Mouse (Mus musculus): ENCODE results near the gene Ppp6r1.
"Not testable (repeated sequence)": the region's sequence is repeated elsewhere in the genome, so short reads cannot be mapped to it uniquely, and the experiment has no call there.

Ppp6r1 gene

GRCm38 (mm10) chr7:4612956-4613355 lies 45.9 kb downstream of the Ppp6r1 start:
- peak; percentile 69 for DNase-seq

- DNase-seq: no peak
These were observed 46.4 kb downstream of the Ppp6r1 start for GRCm38 (mm10) chr7:4612386-4612785.

GRCm38 (mm10) chr7:4611921-4612341 lies 46.9 kb downstream of the Ppp6r1 start:
- peak; percentile 91 for DNase-seq

GRCm38 (mm10) chr7:4611511-4611910 lies 47.3 kb downstream of the Ppp6r1 start:
- DNase-seq: peak; percentile 93

GRCm38 (mm10) chr7:4608002-4608401 lies 50.8 kb downstream of the Ppp6r1 start:
- DNase-seq: peak; percentile 36

- no peak for DNase-seq
These were observed 54.9 kb downstream of the Ppp6r1 start, which contains the start of gene Ptprh for GRCm38 (mm10) chr7:4603873-4604272. TSS of gene Ptprh (minus strand) at chr7:4604041.

GRCm38 (mm10) chr7:4602969-4603368 lies 55.9 kb downstream of the Ppp6r1 start:
- DNase-seq: no peak

GRCm38 (mm10) chr7:4597046-4597445 lies 61.8 kb downstream of the Ppp6r1 start:
- not testable (repeated sequence) for DNase-seq

Data from cerebellum, adult 9-11 months (tissue).